Mouse (Mus musculus) stomach, postnatal 0 days (tissue): ENCODE data around the gene Serping1.

ENCODE experiments used
- CTCF ChIP-seq: IDR thresholded peaks from 2 replicates; pipeline ENCODE4 v1.5.1; 2016; ENCODE audit warnings: antibody characterized with exemption, low read depth, mild to moderate bottlenecking, moderate library complexity
- EP300 ChIP-seq: optimal IDR thresholded peaks from 2 replicates; pipeline ENCODE3; 2016; ENCODE audit warnings: antibody characterized with exemption

DNA sequence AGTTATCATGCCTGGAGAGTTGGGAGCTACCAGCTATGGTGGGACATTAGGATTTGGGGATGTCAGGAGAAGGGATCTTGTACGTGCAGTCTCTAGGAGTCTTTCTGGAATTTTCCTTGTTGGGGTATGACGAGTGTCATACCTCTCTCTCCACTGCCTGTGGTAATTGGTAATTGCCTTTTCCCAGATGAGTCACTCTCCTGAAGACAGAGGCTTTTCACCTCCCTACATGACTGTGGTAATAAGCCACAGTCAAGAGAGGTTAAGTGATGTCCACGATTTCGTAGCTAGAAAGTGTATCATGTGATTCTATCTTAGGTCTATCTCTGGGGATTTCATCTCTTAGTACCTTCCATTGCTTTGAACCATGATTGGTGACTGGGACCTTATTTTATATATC lies 2.8 kb downstream of the Serping1 start:
- TF ChIP-seq EP300 (no peak), CTCF (no peak)
